Mouse (Mus musculus): ENCODE measurements around the gene Bbs9. TPM values are rescaled to one million over a fixed set of nuclear protein-coding genes. Genes with fewer than 3 reads are reported as not detected.

The Bbs9 gene
- polyA plus RNA-seq, 1 experiment from 2014 or later = 13.4 TPM

DNA sequence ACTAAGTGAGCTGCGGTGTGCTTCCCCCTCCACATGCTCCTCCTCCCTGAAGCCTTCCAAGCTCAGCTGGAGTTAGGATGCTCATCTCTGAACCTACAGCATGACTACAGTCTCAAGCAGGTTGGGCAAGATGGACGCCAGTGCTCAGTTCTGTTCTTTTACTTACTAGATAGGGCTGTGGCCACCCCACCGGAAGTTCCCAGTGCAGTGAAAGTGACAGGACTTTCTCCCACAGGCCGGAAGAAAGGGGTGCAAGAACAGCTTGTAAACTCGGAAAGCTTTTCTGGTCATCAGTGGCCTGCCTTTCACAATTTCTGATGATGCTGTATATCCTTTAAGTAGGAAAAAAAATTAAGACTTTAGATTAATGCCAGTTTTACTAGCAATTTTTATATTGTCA, 315.7 kb downstream of the Bbs9 start:
- H3K36me3 ChIP-seq (ENCODE audit: control insufficient read depth, insufficient read depth, low read length) = no peaks in the 10 kb centered on the region
- no peaks in the 10 kb centered on the region for H3K9me3 ChIP-seq (ENCODE audit: control insufficient read depth, low read length)
- WGBS = 90% methylated on average over 5 of the region's 5 CpGs
- no peak overlapping the region for H3K9ac ChIP-seq (ENCODE audit: low read depth, low read length)
- H3K27ac ChIP-seq (replicated peaks; ENCODE audit: low read depth, low read length) = no peak overlapping the region
- H3K4me2 ChIP-seq (ENCODE audit: low read depth, low read length) = no peak overlapping the region
- no peak overlapping the region for H3K4me3 ChIP-seq (ENCODE audit: low read depth, low read length)
- DNase-seq (ENCODE audit: low spot score) (no peak), ATAC-seq (ENCODE audit: low read depth) (no peak)
- H3K4me1 ChIP-seq (ENCODE audit: control insufficient read depth, insufficient read depth, low read length) = peaks cover 13% of the 10 kb centered on the region
- no peaks in the 10 kb centered on the region for H3K27me3 ChIP-seq (replicated peaks; ENCODE audit: control insufficient read depth, insufficient read depth, low read length)

DNA sequence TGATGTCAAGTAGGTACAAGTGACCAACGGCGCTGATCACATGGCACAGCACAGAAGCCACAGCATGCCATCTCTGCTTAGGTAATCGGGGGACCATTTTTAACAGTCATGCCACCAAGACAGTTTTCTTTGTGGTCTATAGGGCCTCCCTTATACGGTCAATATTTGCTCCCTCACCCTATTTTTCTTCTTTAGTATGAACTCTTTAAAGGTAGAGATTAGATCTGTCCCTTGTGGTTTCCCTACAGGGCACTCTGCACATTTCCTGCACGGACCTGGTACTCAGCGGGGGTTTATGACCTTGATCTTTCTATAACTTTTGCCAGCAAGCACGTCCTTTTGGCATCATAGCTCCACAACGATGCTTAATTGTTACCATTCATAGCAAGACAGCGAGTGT, 316.2 kb downstream of the Bbs9 start:
- H3K4me2 ChIP-seq (ENCODE audit: low read depth, low read length) = no peak overlapping the region
- no peak overlapping the region for H3K9ac ChIP-seq (ENCODE audit: low read depth, low read length)
- H3K36me3 ChIP-seq (ENCODE audit: control insufficient read depth, insufficient read depth, low read length) = no peaks in the 10 kb centered on the region
- DNase-seq (ENCODE audit: low spot score) (no peak), ATAC-seq (ENCODE audit: low read depth) (no peak)
- H3K9me3 ChIP-seq (ENCODE audit: control insufficient read depth, low read length) = no peaks in the 10 kb centered on the region
- no peaks in the 10 kb centered on the region for H3K27me3 ChIP-seq (replicated peaks; ENCODE audit: control insufficient read depth, insufficient read depth, low read length)
- no peak overlapping the region for H3K27ac ChIP-seq (replicated peaks; ENCODE audit: low read depth, low read length)
- H3K4me1 ChIP-seq (ENCODE audit: control insufficient read depth, insufficient read depth, low read length) = peaks cover 13% of the 10 kb centered on the region
- H3K4me3 ChIP-seq (ENCODE audit: low read depth, low read length) = no peak overlapping the region
- WGBS = 60% methylated on average over 9 of the region's 9 CpGs

DNA sequence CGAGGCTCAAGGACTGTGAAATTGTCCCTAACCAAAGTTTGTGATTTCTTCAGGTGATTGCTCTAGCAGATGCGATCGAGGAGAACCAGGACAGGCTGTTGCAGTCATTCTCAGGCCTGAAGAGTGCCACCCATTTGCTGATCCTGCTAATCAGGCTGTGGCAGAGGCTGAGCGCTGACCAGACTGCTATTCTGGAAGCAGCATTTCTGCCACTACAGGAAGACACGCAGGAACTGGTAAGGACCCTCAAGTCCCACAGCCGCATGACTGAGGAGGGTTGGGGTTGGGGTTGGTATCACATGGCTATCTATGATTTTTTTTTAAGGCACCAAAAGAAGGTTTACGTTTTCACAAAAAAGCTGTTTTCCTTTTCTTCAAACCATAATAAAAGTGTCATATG, 318.2 kb downstream of the Bbs9 start:
- H3K4me3 ChIP-seq (ENCODE audit: low read depth, low read length) = no peak overlapping the region
- H3K4me2 ChIP-seq (ENCODE audit: low read depth, low read length) = no peak overlapping the region
- 60% methylated on average over 7 of the region's 7 CpGs for WGBS
- H3K36me3 ChIP-seq (ENCODE audit: control insufficient read depth, insufficient read depth, low read length) = no peaks in the 10 kb centered on the region
- ATAC-seq (ENCODE audit: low read depth) (no peak), DNase-seq (ENCODE audit: low spot score) (no peak)
- H3K27me3 ChIP-seq (replicated peaks; ENCODE audit: control insufficient read depth, insufficient read depth, low read length) = no peaks in the 10 kb centered on the region
- no peak overlapping the region for H3K27ac ChIP-seq (replicated peaks; ENCODE audit: low read depth, low read length)
- H3K9me3 ChIP-seq (ENCODE audit: control insufficient read depth, low read length) = no peaks in the 10 kb centered on the region
- no peak overlapping the region for H3K9ac ChIP-seq (ENCODE audit: low read depth, low read length)
- H3K4me1 ChIP-seq (ENCODE audit: control insufficient read depth, insufficient read depth, low read length) = peaks cover 19% of the 10 kb centered on the region

DNA sequence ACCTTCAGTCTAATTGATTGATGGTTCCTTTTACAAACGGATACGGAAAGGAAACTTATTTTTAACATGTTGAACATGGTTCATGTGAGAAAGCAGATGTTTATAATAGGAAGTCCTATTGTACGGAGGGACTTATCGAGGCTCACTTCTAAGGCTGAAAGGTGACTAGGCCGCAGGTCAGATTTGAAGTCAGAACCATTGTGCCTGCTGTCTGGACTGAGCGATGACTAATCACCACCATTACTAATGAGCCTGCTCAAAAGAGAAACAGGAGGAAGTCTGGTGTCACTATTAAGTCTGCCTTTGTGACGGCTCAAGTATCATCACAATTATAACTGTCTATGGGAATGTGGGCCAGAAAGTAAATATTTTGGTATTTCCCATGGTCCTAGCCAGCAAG, 325.2 kb downstream of the Bbs9 start:
- no peak overlapping the region for H3K4me2 ChIP-seq (ENCODE audit: low read depth, low read length)
- H3K27me3 ChIP-seq (replicated peaks; ENCODE audit: control insufficient read depth, insufficient read depth, low read length) = no peaks in the 10 kb centered on the region
- H3K27ac ChIP-seq (replicated peaks; ENCODE audit: low read depth, low read length) = no peak overlapping the region
- no peaks in the 10 kb centered on the region for H3K36me3 ChIP-seq (ENCODE audit: control insufficient read depth, insufficient read depth, low read length)
- no peak overlapping the region for H3K4me3 ChIP-seq (ENCODE audit: low read depth, low read length)
- WGBS = 51% methylated on average over 7 of the region's 7 CpGs
- DNase-seq (ENCODE audit: low spot score) = no peak
- no peak overlapping the region for H3K9ac ChIP-seq (ENCODE audit: low read depth, low read length)
- no peaks in the 10 kb centered on the region for H3K9me3 ChIP-seq (ENCODE audit: control insufficient read depth, low read length)
- peaks cover 6% of the 10 kb centered on the region; the same call in 1 of the 2 replicates for H3K4me1 ChIP-seq (ENCODE audit: control insufficient read depth, insufficient read depth, low read length)
- no peak for ATAC-seq (ENCODE audit: low read depth)

DNA sequence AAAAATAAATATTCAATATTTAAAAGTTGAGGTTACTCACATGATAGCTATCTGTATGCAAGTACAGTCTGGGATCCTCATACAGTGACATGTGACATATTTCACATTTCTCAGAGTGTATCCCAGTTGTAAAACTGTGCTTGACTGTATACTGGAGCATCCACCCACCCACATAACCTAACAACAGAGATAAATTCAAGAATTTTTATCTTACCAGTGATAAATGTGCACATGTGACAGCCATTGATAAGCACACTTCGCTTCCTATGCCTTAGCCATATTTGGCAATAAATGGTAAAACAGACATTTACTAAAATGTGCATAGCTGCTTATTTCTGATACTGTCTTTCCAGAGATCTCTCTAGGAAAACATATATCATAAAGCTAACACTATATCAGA, 330.5 kb downstream of the Bbs9 start:
- H3K36me3 ChIP-seq (ENCODE audit: control insufficient read depth, insufficient read depth, low read length) = no peaks in the 10 kb centered on the region
- no peak overlapping the region for H3K9ac ChIP-seq (ENCODE audit: low read depth, low read length)
- no peaks in the 10 kb centered on the region for H3K9me3 ChIP-seq (ENCODE audit: control insufficient read depth, low read length)
- H3K27ac ChIP-seq (replicated peaks; ENCODE audit: low read depth, low read length) = no peak overlapping the region
- WGBS = 93% methylated on average over 1 of the region's 1 CpGs
- no peak overlapping the region for H3K4me2 ChIP-seq (ENCODE audit: low read depth, low read length)
- no peaks in the 10 kb centered on the region for H3K4me1 ChIP-seq (ENCODE audit: control insufficient read depth, insufficient read depth, low read length)
- no peaks in the 10 kb centered on the region for H3K27me3 ChIP-seq (replicated peaks; ENCODE audit: control insufficient read depth, insufficient read depth, low read length)
- no peak overlapping the region for H3K4me3 ChIP-seq (ENCODE audit: low read depth, low read length)
- ATAC-seq (ENCODE audit: low read depth) (no peak), DNase-seq (ENCODE audit: low spot score) (no peak)

DNA sequence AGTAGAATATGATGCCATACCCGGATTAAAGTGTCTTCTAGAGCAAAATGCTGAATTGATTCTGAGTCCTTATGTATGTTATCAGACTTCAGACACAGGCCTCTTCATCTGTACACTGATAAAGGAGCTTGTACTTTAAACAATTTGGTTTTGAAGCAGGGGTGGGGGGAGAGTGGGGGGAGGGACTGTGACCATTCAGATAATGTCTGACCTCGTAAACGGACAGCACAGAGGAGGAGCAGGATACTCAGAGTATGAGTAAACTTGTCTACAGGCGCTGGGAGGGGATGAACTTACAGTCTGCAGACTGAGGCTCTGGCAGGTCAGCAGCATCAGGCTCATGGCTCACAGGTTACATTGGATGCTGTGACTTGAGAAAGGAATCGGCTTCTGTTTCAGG, 331.0 kb downstream of the Bbs9 start:
- 71% methylated on average over 5 of the region's 5 CpGs for WGBS
- Histone ChIP-seq H3K27me3 (replicated peaks; ENCODE audit: control insufficient read depth, insufficient read depth, low read length) (no peaks in the 10 kb centered on the region), H3K9ac (ENCODE audit: low read depth, low read length) (no peak overlapping the region), H3K4me1 (ENCODE audit: control insufficient read depth, insufficient read depth, low read length) (no peaks in the 10 kb centered on the region), H3K4me2 (ENCODE audit: low read depth, low read length) (no peak overlapping the region), H3K4me3 (ENCODE audit: low read depth, low read length) (no peak overlapping the region), H3K27ac (replicated peaks; ENCODE audit: low read depth, low read length) (no peak overlapping the region), H3K9me3 (ENCODE audit: control insufficient read depth, low read length) (no peaks in the 10 kb centered on the region), H3K36me3 (ENCODE audit: control insufficient read depth, insufficient read depth, low read length) (no peaks in the 10 kb centered on the region)
- DNase-seq (ENCODE audit: low spot score) (no peak), ATAC-seq (ENCODE audit: low read depth) (no peak)

DNA sequence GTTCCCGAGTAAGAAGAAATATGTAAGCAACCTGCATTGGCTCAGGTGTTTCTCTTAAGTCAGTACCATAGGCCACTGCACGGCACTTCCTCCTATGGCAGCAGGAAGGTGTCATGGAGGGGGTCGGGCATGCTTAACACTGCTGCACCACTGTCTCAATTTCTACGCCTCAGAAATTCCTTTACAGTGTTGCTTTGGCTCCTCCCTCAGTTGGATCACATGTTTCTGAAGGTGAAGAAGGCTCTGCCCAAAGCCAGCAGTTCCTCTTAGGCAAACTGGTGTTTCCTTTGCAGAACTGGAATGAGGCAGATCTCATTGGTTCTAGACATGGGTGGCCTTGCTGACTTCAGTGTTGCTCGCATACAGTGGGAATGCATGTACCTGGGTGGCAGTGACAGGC, 332.2 kb downstream of the Bbs9 start:
- no peaks in the 10 kb centered on the region for H3K9me3 ChIP-seq (ENCODE audit: control insufficient read depth, low read length)
- H3K4me1 ChIP-seq (ENCODE audit: control insufficient read depth, insufficient read depth, low read length) = peaks cover 5% of the 10 kb centered on the region; the same call in 1 of the 2 replicates
- DNase-seq (ENCODE audit: low spot score) (no peak), ATAC-seq (ENCODE audit: low read depth) (no peak)
- no peaks in the 10 kb centered on the region for H3K36me3 ChIP-seq (ENCODE audit: control insufficient read depth, insufficient read depth, low read length)
- H3K4me2 ChIP-seq (ENCODE audit: low read depth, low read length) = no peak overlapping the region
- 78% methylated on average over 5 of the region's 5 CpGs for WGBS
- H3K27ac ChIP-seq (replicated peaks; ENCODE audit: low read depth, low read length) = no peak overlapping the region
- no peak overlapping the region for H3K4me3 ChIP-seq (ENCODE audit: low read depth, low read length)
- no peak overlapping the region for H3K9ac ChIP-seq (ENCODE audit: low read depth, low read length)
- H3K27me3 ChIP-seq (replicated peaks; ENCODE audit: control insufficient read depth, insufficient read depth, low read length) = no peaks in the 10 kb centered on the region

DNA sequence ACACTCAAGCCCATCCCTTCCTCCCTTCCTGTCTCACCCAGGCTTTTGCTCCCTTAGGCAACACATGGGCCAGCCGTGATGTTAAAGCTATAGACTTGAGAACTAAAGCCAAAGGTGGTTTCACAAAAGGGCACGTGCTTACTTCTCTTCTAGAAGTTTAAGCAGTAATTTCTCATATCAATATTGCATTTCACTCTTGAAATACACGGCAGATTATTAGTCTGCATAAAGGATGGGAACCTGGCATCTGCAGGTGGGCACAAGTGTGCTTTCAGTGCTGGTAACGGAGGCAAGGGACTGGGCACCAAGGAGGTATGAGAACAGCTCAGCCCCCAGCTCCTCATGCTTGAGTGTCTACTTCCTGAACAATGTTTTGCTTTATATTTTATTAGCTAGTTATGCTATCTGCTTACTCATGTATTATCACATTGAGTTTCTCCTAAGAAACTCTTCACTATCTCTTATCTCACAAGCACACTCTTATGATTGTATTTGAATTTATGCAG, 334.2 kb downstream of the Bbs9 start:
- no peaks in the 10 kb centered on the region for H3K36me3 ChIP-seq (ENCODE audit: control insufficient read depth, insufficient read depth, low read length)
- DNase-seq (ENCODE audit: low spot score) (no peak), ATAC-seq (ENCODE audit: low read depth) (no peak)
- H3K27ac ChIP-seq (replicated peaks; ENCODE audit: low read depth, low read length) = no peak overlapping the region
- peaks cover 8% of the 10 kb centered on the region; the same call in 1 of the 2 replicates for H3K4me1 ChIP-seq (ENCODE audit: control insufficient read depth, insufficient read depth, low read length)
- no peaks in the 10 kb centered on the region for H3K9me3 ChIP-seq (ENCODE audit: control insufficient read depth, low read length)
- H3K4me3 ChIP-seq (ENCODE audit: low read depth, low read length) = no peak overlapping the region
- no peak overlapping the region for H3K4me2 ChIP-seq (ENCODE audit: low read depth, low read length)
- no peak overlapping the region for H3K9ac ChIP-seq (ENCODE audit: low read depth, low read length)
- 86% methylated on average over 4 of the region's 4 CpGs for WGBS
- H3K27me3 ChIP-seq (replicated peaks; ENCODE audit: control insufficient read depth, insufficient read depth, low read length) = no peaks in the 10 kb centered on the region

DNA sequence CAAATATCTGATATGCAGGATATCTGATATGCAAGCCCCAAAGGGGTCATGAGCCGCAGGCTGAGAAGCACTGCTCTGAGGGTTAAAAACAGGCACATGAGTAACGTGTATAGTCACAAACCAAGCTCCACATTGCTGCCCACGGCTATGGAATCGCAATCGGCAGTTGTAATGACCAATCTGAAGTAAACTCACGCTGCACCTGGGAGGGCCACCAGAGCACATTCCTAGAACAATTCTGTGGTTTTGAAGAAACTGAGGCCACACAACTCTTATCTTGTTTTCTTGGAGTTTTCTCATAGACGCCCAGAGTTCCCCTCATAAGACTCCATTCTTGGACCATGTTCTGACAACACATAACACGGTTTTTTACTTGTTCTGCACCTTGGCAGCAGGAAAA, 334.9 kb downstream of the Bbs9 start:
- H3K27me3 ChIP-seq (replicated peaks; ENCODE audit: control insufficient read depth, insufficient read depth, low read length) = no peaks in the 10 kb centered on the region
- no peak overlapping the region for H3K4me2 ChIP-seq (ENCODE audit: low read depth, low read length)
- H3K9ac ChIP-seq (ENCODE audit: low read depth, low read length) = no peak overlapping the region
- peaks cover 8% of the 10 kb centered on the region; the same call in 1 of the 2 replicates for H3K4me1 ChIP-seq (ENCODE audit: control insufficient read depth, insufficient read depth, low read length)
- 88% methylated on average over 8 of the region's 8 CpGs for WGBS
- H3K9me3 ChIP-seq (ENCODE audit: control insufficient read depth, low read length) = no peaks in the 10 kb centered on the region
- no peak overlapping the region for H3K27ac ChIP-seq (replicated peaks; ENCODE audit: low read depth, low read length)
- H3K36me3 ChIP-seq (ENCODE audit: control insufficient read depth, insufficient read depth, low read length) = no peaks in the 10 kb centered on the region
- no peak for DNase-seq (ENCODE audit: low spot score)
- ATAC-seq (ENCODE audit: low read depth) = no peak
- no peak overlapping the region for H3K4me3 ChIP-seq (ENCODE audit: low read depth, low read length)
